Mouse (Mus musculus) Patski (cell line): ENCODE measurements at regions not wholly inside any gene's neighbourhood (a gene's known extent, or its start where the extent isn't known, plus 50 kb on each side); places are given as distances from the start of the nearest gene placed in this dataset.

Experiments used
- ATAC-seq: fragments of 100-300 bp; one replicate; pipeline ENCODE4 v1.8.0; 2021
- CTCF ChIA-PET: fragments of 350-600 bp; sonication (Branson Sonifier 250); formaldehyde crosslinking; loops from one replicate; lab custom pipeline; 2022; ENCODE audit warnings: inconsistent platforms; lab: Charles Lee
- POLR2A ChIA-PET: fragments of 350-600 bp; sonication (Branson Sonifier 250); formaldehyde crosslinking; loops from one replicate; lab custom pipeline; 2022; ENCODE audit warnings: antibody characterized with exemption, inconsistent platforms; lab: Charles Lee
- DNase-seq: peaks from one replicate; pipeline ENCODE4 v3.0.0-alpha.2; 2011; ENCODE audit warnings: low read depth, low spot score
- H3K27me3 ChIP-seq: fragments of 371-371 bp; one replicate; pipeline ENCODE4 v1.5.1; 2021
- CTCF ChIP-seq: fragments of 100-300 bp; IDR thresholded peaks from one replicate; pipeline ENCODE4 v1.5.1; 2021
- in situ Hi-C: fragments of 300-500 bp; cut with MboI; formaldehyde crosslinking; loops from 3 replicates; pipeline ENCODE4 v1.11.1; 2018; ENCODE audit warnings: low pct_unique_long_range_greater_than_20kb, mixed read lengths

- POLR2A ChIA-PET = no interaction called here
- CTCF ChIA-PET = no interaction called here
- DNase-seq = no peak
- no peak for ATAC-seq
- in situ Hi-C loops = no loop called here
- TF ChIP-seq CTCF = no peak
- H3K27me3 ChIP-seq = peaks cover 3% of the 10 kb centered on the region
Observed at GRCm38 (mm10) chr4:12272378-12272777, 100.6 kb upstream of the Fam92a start.

- no peak for ATAC-seq
- POLR2A ChIA-PET = no interaction called here
Observed at GRCm38 (mm10) chr4:12263746-12264145, 91.9 kb upstream of the Fam92a start.

DNA sequence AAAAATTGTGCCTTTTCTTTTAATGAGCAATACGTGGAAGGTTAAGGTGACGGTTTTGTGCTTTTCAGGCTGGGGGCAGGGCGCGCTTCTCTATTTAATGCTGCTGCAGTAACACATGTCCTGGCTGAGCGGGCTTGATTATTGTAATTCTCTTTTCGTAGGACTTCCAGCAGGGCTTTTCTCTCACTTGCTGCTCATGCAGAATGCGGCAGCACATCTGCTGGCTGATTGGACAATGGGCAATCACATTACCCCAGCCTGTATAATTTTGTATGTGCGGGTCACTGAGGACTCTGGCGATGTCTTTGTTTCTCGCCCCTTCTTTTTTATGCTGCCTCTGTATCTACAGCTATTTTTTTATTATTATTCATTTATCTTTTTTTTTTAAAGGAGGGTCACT is 91.4 kb upstream of the Fam92a start:
- DNase-seq = no peak
- no peak for TF ChIP-seq CTCF
- no peak for ATAC-seq
- ChIA-PET CTCF (no interaction called here), POLR2A (no interaction called here)
- H3K27me3 ChIP-seq = peaks cover 4% of the 10 kb centered on the region
- in situ Hi-C loops = no loop called here

More at GRCm38 (mm10) chr4:12263746-12264145, 91.9 kb upstream of the Fam92a start:
- in situ Hi-C loops = no loop called here
- peaks cover 4% of the 10 kb centered on the region for H3K27me3 ChIP-seq
- no peak for TF ChIP-seq CTCF
- DNase-seq = no peak
- CTCF ChIA-PET = no interaction called here

DNA sequence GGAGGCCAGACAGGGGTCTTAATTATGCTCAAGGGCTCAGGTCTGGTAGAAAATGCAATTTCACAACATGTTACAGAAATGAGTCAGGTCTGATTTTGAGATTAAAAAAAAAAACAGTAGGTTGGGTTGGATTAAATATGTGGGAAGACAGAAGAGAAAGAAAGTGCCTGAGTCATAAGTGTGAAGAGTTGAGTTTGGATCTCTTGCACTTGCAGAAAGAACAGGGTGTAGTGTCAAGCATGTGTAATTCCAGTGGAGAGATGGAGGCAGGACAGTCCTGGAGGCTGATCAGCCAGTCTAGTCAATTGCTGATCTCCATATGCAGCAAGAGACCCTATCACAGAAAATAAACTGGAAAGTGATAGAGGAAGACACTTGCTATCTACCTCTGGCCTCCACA is 76.2 kb upstream of the Fam92a start:
- H3K27me3 ChIP-seq = peaks cover 4% of the 10 kb centered on the region
- ATAC-seq = no peak
- POLR2A ChIA-PET = no interaction called here
- TF ChIP-seq CTCF = no peak
- CTCF ChIA-PET = no interaction called here
- DNase-seq = no peak
- in situ Hi-C loops = loop anchor here (10.0 kb wide), 1 partner anchor 1527 kb away; no protein-coding TSS in a partner anchor

DNA sequence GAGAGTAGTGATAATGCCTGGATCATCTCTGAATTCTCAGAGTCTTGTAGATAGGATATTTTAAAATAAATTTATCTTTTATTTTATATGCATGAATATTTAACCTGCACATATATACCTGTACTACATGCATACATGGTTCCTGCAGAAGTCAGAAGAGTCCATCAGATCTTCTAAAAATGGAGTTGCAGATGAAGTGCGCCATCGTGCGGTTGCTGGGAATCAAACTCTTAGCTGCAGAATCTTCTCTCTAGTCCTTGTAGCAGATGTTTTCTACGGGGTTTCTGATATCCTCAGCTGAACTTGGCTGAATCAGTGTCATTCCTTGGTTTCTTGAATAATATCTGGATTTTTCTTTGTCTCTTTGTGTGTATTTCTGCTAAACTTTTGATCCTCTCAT is 74.8 kb upstream of the Fam92a start:
- no peak for ATAC-seq
- CTCF ChIA-PET = no interaction called here
- no peak for TF ChIP-seq CTCF
- POLR2A ChIA-PET = no interaction called here
- peaks cover 10% of the 10 kb centered on the region for H3K27me3 ChIP-seq
- in situ Hi-C loops = loop anchor here (10.0 kb wide), 1 partner anchor 1528 kb away; no protein-coding TSS in a partner anchor
- DNase-seq = no peak

GRCm38 (mm10) chr4:12240941-12241571 is 69.2 kb upstream of the Fam92a start:
- peak; percentile 51 for TF ChIP-seq CTCF
- DNase-seq = no peak
- peaks cover 17% of the 10 kb centered on the region for H3K27me3 ChIP-seq
- ChIA-PET POLR2A (no interaction called here), CTCF (interaction anchor here (1.3 to 2.1 kb wide), 2 partner anchors 10 to 17 kb away, joined by 7 to 11 read pairs; no protein-coding TSS in a partner anchor)
- in situ Hi-C loops = loop anchor here (10.0 kb wide), 1 partner anchor 1534 kb away; no protein-coding TSS in a partner anchor
- ATAC-seq = peak; percentile 57

GRCm38 (mm10) chr4:12230731-12231130 is 58.9 kb upstream of the Fam92a start:
- no peak for TF ChIP-seq CTCF
- POLR2A ChIA-PET = no interaction called here
- ATAC-seq (no peak), DNase-seq (no peak)
- CTCF ChIA-PET = interaction anchor here (1.5 to 2.2 kb wide), 2 partner anchors 8 to 10 kb away, joined by 4 to 11 read pairs; no protein-coding TSS in a partner anchor
- in situ Hi-C loops = no loop called here
- H3K27me3 ChIP-seq = peaks cover 6% of the 10 kb centered on the region
